Mouse (Mus musculus): ENCODE data around the gene Smgc. TPM values are rescaled to one million over a fixed set of nuclear protein-coding genes. Genes with fewer than 3 reads are reported as not detected.

Gene Smgc
- not detected in 2 replicates for polyA plus RNA-seq (2012; rRNA removed)

GRCm38 (mm10) chr15:91837965-91838364, at the start of gene Smgc:
Smgc (plus strand) TSS chr15:91838265.

Other genes starting within 250 kb of the Smgc start
- 0.85 and 1.8 TPM in 2 replicates for gene Lrrk2, start 165.1 kb upstream of the Smgc start, polyA plus RNA-seq (2012; rRNA removed)
- 0.69 and 1.3 TPM in 2 replicates for gene Cntn1, start 212.9 kb downstream of the Smgc start, polyA plus RNA-seq (2012; rRNA removed)

Data from colon, adult 2 months (tissue).